Mouse (Mus musculus): ENCODE measurements around the gene Mast3.

The Mast3 gene

DNA sequence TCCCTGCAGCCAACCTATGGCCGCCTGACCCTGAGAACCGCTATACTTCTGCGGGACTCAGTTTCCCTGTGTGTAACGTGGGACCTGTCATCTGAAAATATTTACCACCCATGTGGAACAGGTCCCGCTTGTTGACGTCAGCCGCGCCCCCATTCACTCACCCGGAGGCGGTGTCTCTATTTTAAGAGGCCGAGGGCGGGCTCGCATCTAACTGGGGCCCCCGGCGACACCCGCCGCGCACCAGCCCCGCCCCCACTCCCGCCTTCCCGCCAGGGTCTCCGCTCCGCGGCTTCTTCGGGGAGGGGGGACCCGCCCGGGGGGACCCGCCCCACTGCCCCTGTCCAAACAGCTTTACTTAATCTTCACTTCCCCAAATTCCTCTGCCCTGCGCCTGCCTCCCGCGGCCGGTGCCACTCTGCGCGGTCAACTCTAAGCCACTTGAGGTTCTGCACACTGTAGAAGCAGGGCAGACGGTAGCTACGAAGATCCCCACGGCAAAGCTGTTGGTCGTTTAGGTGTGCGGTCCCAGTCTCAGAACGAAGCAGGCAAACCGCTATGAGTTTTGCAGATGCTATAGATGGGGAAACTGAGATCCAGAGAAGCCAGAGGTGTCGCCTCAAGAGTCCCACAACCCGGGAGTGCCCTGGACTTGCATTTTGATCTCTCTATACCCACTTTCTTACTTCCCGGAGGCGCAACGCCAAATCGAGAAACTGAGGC lies 933 bp downstream of the Mast3 start:
- peak; percentile 69 to 77 for DNase-seq (ENCODE audit: low spot score in 2 of 2)

DNA sequence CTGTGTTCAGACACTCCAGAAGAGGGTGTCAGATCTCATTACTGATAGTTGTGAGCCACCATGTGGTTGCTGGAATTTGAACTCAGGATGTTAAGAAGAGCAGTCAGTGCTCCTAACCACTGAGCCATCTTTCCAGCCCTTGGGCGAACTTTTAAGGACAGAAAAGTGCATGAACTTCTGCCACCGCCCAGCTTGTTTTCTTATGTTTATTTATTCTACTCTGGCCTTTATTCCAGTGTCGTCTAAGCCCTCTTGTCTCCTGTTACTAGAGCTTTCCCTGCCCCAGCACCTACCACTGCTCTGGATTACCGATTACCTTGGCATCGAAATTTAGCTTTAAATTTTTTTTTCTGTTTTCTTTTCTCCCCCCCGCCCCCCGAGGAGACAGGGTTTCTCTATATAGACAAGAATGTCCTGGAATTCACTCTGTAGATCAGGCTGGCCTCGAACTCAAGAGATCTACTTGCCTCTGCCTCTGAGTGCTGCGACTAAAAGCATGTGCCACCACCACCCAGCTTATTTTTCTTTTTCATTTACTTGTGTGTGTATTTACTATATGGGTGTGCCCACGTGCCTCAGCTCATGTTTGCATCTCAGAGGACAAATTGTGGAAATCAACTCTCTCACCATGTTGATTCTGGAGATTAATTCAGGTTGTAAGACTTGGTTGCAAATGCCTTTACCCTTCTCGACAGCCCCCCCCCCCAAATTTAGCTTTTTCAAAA lies 1.9 kb downstream of the Mast3 start:
- no peak for DNase-seq (ENCODE audit: low spot score in 2 of 2)

DNA sequence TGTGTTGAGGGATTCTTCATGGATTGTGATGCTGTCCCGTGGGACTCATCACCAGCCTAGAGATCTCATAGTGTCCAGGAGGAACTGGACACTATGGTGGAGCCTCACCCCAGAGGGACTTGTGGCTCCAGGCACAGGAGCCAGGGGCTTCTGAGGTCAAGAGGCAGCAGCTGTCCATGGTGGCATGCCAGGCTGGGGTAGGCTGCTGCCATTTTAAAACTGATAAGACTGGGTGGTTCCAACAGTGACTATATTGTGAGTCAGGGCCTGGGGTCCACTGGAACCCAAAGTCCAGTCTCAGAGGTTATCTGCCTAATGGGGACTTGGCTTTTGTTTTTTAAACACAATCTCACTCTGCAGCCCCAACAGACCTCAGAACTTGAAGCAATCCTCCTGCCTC lies 3.0 kb downstream of the Mast3 start:
- no peak for DNase-seq (ENCODE audit: low spot score in 2 of 2)

DNA sequence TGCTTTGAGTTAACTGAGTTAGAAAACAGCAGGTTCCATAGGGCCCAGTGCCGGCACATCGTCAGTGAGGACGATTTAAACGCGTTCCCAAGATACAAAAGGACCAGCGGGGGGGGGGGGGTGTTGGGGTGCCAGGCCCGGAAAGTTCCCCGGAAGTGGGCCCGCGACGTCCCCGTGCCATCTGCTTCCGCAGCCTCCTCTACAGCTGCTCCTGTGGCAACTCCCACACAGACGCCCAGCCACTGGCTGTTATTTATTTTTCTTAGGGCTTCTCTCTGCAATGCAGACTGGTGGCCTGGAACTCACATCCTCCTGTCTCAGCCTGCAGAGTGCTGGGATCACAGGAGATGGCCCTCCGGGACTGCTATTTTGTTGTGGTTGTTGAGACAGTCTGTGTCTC lies 3.7 kb downstream of the Mast3 start:
- no peak for DNase-seq (ENCODE audit: low spot score in 2 of 2)

DNA sequence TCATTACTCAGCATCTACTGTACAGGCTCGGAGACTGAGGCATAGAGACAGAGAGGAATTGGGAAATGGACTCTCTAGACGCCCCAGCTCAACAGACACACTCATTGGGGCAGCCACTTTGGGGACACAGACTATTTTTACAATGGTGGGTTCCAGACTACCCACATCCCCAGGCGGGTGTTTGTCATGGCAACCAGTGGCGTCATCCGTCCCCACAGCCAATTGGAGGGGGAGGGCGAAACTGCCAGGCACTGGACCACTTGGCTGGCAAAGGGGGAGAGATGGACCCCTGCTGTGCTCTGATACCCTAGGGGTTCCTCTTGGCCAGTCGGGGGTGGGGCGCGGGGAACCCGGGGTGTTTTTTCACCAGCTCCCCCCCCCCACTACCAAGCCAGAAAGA lies 4.2 kb downstream of the Mast3 start:
- DNase-seq (ENCODE audit: low spot score in 2 of 2) = no peak

DNA sequence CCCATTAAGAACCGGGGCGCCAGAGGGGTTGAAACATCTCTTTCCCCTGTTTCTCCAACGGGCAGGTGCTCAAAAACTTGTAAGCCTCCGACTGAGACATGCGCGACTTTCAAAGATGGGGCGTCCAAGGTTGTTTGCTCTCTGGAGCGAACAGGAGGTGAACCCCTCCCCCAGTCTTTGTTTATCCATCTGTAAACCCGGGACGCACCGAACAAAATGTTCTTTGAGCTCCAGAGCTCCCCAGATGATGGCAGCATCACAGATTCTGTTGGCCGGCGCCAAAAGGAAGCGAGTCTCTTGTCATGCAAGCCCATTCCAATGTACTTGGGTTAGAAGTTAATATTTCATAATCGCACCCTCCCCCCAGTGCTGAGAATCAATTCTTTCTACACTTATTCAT lies 6.6 kb downstream of the Mast3 start:
- no peak for DNase-seq (ENCODE audit: low spot score in 2 of 2)

DNA sequence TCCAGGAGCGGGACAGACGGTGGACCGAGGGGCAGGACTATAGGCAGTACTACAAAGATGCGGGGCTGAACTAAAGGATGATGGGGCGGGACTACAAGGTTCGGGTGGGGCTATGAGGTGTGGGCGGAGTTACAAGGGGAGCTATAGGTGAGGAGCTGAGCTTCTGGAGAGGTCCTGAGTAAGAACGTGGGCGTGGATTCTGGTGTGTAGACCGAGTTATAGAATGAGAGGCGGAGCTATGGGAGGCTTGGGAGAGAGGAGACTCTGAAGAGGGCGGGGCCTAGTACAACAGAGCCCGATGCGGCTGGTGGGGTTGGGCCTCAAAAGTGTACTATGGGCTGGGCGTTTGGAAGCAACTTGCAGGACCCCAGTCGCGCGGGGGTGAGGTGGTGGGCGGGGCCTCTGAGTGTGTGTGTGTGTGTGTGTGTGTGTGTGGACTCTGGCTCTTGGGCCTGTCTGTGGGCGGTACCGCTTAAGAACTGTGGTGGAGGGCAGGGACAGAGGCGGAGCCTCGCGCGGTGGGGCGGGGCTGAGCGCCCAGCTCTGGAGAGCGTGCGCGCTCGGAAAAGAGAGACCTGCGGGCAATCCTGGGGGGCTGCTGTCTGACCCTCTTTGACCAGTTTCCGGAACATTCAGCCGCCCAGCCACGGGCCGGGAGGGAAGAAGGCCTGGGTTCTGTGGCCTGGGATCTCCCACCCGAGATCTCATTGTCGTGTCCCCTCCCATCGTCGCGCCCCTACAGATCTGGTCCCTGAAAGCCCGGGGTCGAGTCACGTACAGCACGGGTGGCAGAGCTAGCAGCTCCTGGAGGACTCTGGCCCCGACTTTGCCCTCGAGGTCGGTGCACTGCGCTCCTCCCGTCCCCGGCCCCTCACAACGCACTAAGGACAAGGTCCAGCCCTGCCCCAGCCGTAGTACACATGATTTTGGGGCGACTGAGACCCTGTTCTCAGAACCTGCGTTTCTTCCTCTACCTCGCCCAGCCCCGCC lies 7.5 kb downstream of the Mast3 start:
- peak; percentile 73 for DNase-seq (ENCODE audit: low spot score in 2 of 2)

DNA sequence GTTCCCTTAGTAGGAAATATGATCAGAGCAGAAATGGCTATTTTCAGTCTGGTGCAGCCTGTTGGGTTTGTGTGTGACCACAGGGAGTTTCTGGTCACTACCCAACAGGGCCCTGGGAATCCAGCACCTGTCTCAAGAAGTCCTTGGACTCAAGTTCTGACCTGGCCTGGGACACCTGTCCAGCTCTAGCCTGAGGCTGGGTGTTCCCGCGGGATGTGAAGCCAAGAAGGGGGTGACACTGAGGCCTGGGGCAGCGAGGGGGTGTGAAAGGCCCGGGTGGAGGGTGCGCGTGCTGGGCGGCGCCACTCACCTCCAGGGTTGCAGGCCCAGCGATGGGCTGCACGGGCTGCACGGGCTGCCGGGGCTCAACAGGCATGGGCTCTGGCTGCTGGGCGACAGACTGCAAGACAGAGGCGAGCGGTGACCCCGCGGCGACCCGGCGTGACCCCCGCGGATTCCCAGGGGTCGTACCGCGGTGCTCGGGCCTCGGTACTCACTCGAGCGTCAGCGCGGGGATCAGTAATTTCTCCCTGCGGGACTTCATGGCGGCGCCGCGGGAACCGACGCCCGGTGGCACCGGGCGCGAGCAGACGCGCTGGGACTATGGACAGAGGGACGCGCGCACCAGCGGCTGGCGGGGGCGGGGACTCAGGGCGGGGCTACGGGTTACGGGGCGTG lies 8.3 kb downstream of the Mast3 start:
- DNase-seq (ENCODE audit: low spot score in 2 of 2) = no peak

DNA sequence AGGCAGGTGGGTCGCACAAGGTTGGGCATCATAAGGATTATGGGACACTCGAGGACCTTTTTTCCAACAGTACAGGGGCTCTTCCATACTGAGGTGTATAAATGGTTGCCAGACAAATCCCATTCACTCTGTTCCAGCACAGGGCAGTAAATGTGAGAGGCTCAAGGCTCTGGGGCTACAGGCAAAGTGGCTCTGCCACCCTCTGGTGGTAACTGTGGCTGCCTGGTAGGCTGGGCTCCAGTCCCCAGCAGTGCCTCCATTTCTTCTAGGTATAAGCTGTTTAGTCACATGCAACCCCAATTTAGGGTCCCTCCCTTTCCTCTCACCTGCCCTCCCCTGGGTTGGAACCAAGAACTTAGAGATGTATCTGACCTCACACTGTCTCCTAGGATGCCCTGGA lies 9.5 kb downstream of the Mast3 start:
- DNase-seq (ENCODE audit: low spot score in 2 of 2) = no peak

DNA sequence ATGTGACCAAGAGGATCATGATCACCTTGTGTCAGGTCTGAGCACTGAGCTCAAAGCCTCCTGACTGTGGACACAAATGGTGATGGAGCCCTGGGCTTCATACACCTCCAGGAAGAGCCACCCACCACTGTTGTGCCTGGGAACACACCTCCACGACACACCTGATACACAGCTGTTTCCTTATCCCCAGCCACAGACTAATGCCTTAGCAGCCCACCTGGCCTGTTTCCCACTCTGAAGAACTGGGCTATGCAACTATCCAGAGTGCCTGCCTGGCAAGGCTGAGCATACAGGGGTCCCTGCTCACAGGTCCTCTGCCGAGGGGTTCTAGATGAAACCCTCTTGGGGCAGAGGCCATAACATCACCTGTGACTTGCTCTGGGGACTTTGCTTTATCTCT lies 10.6 kb downstream of the Mast3 start:
- DNase-seq (ENCODE audit: low spot score in 2 of 2) = no peak

DNA sequence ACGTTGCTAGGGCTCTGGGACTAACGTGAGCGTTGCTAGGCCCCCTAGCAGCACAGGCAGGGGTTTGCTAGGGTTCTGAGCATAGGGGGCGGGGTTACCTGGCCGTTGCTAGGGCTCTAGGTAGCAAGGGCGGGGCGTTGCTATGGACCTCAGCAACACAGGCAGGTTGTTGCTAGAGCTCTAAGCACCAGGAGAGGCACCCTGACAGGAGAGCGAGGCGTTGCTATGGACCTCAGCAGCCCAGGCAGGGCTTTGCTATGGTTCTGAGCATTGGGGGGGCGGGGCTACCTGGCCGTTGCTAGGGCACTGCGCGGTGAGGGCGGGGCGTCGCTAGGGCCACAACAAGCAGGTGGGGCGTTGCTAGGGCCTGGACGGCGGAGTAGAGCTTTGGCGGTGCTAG lies 12.2 kb downstream of the Mast3 start:
- peak in 1 of 2 experiments; percentile 62 for DNase-seq (ENCODE audit: low spot score in 2 of 2)

DNA sequence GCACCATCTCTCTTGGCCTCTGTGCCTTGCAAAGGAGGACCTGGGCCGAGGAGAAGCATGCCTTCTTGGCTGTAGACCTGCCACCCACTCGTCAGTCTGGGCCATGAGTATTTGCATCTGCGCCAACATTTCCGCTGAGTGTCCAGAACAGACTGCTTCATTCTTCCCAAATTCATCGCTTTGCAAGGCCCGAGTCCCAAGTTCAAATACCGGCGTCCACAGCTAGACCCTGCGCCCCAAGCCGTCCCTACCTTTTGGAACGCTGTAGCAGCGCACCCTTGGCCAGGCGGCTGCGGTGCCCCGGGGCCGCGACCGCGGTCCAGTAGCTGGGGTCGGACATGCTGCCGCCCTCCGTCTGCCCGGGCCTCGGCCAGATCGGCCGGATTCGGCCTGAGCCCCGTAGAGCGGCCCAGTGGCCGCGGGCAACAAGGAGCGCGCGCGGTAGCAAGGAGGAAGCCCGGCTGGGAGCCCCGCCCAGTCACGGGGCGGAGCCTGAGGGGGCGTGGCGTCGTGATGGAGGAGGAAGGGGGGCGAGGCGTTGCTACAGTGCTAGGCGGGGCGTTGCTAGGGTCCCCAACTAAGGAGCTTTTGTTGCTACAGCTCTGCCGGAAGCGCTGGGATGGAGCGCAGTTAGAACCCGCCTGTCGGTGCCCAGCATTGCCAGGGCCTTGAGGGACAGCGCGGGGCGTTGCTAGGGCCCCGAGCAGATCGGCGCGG lies 12.7 kb downstream of the Mast3 start:
- DNase-seq (ENCODE audit: low spot score in 2 of 2) = peak; percentile 95 to 97

DNA sequence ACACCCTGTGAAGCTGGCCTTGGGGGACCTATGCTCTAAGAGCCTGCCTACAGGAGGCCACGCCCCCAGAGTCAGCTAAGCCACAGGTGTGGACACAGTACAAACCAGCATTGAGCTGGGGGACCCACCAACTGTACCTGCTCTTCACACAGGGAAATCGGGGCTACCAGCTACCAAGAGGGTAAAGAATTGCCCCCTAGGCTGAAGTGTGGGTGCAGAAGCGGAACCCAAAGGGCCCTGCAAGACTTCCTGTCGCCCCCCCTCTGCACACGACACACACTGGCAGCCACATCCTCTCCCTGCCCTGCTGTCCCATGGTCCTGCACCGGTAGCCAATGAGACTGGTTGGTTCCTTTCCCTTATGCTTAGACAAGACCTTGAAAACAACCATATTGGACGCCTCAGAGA lies 13.6 kb downstream of the Mast3 start:
- DNase-seq (ENCODE audit: low spot score in 2 of 2) = peak in 1 of 2 experiments; percentile 54

DNA sequence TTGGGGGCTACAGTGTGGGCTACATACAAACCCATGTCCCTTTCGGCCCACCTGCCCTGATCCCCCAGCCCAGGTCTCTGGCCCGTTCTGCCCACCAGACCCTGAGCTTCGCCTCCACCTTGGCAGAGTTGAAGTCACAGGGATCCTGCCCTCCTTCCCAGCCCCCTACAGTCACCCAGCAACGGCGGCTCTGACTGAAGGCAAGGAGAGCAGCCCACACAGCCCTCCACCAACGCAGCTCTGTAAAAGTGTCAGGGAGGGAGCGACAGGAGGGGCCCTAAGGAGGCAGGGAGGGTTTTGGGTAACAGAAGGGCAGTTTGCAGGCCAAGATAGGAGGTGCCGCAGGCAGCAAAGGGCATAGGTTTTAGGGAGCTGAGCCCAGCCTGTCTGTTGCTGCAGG lies 14.0 kb downstream of the Mast3 start:
- no peak for DNase-seq (ENCODE audit: low spot score in 2 of 2)

DNA sequence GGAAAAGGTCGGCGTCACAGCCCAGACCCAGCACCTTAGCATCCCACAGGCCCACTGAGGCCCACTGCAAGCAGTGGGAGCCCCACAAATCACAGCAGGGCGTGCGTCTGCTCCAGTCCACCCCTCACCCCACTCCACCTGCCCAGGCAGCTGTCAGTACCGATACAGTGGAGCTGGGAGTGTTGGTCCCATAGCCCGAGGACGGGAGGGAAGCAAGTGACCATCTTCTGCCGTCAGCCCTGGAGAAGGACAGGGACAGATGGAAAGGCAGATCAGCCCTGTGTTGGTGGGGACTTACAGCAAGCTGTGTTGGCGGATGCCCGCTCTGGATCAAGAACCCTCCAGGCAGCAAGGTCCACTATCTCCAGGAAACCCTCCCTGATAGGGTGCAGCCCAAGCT lies 15.8 kb downstream of the Mast3 start:
- no peak for DNase-seq (ENCODE audit: low spot score in 2 of 2)

DNA sequence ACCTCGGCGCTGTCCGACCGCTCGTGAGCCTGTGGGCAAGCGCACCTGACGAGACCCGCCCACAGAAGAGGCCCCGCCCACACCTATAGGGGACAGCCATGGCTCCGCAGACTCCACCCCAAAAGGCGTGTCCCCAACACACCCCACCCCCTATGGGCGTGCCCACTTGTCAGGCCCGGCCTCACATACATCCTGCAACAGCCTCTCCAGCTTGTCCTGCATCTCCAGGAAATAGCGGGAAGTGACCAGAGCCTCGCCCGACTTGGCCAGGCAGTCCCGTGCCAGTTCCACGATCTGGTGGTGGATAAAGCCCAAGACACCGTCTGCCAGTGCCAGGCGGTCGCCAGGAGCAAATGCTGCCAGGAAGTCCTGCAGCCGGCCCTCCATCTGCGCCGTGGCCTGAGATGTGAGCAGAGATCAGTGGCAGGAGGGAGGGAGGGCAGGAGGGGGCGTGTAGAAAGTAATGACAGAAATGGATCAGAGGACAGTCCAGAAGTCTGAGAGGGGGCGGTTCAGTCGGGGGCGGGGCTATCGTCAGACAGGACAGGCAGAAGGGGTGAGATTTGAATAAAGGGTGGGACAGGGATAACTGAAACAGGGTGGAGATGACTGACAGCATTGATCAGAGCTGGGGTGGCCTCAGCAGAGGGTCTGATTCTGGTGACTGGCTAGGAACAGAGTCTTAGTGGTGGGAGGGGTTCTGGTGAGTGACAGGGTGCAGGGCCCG lies 16.8 kb downstream of the Mast3 start:
- no peak for DNase-seq (ENCODE audit: low spot score in 2 of 2)

DNA sequence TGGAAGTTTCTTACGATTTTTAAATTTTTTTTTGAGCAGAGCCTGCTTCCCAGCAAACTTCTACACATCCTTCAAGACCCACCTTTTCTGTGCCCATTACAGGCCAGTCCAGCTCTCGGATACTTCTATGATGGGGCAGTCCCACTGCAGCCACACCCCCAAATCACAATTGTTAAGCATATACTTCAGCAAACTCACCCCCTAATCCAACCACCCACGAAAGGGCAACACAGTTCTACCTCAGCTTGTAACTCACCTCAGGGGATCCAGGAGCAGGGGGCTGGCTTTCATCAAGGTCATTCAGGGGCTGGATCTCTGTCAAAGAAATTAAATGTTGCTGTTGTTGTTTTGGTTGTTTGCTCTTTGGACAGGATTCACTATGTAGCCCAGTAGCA lies 17.8 kb downstream of the Mast3 start:
- DNase-seq (ENCODE audit: low spot score in 2 of 2) = no peak

DNA sequence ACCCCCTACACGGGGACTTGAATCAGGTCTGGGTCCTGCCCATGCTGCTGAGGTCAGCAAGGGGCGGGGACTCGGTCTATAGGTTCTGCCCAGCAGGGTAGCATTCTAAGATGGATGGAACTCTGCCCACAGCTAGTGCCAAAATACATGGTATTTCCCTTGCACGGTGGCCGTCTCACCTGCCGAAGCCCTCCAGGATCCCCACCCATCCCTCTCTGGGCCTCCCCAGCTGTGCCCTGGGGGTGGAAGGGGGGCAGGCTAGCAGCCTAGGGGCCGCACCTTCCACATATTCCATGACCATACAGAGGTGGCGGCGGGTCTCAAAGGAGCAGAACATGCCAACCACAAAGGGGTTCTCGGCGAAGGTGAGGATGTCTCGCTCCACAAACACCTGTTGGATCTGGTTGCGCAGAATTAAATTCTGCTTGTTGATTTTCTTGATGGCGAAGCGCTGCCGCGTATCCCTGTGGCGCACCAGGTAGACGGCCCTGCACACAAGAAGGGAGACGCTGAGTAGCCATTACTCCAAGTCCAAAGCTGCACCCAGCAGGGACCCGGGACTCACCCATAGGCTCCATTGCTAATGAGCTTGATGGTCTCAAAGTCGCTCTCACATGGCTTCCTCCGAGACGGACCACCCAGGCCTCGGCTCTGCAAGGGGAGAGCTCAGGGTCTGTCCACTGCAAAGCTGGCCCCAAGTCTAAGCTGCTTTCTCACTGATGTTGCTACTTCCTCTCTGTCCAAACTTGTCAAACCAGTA lies 18.4 kb downstream of the Mast3 start:
- DNase-seq (ENCODE audit: low spot score in 2 of 2) = no peak

DNA sequence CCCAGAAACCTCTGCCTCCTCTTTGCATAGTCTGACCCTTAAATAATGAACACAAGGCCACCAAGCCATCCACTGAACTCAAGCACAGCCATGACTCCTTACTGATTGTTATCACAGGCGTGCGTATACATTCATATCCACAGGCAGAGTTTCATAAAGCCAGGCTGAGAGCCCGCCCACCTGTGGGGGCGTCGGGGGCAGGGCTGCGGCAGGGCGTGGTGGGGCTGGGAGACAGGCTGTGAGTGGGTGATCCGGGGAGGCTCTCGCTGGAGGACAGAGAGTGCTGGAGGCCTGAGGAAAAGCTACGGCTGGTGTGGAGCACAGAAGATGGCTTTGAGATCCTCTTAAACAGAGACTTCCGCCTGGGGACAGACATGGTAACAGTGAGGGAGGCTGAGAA lies 24.8 kb downstream of the Mast3 start:
- DNase-seq (ENCODE audit: low spot score in 2 of 2) = no peak
